Mouse (Mus musculus) MEL (cell line): ENCODE data around the gene Lin52. TPM values are rescaled to one million over a fixed set of nuclear protein-coding genes. Genes with fewer than 3 reads are reported as not detected.

Experiments used
- DNase-seq: peaks from one replicate; pipeline ENCODE4 v3.0.0; 2011; ENCODE audit warnings: low read depth, low spot score
- H3K27ac ChIP-seq: 2 replicates; pipeline ENCODE4 v1.5.1; 2012; ENCODE audit warnings: low read depth, mild to moderate bottlenecking, control low read depth, low read length, moderate library complexity; ENCODE audit not compliant: control insufficient read depth
- H3K27me3 ChIP-seq, 2 experiments: fragments of 150-350 bp in 1 of 2; sonication (generic) in 1 of 2; 2 replicates each; pipeline ENCODE4 v1.6.1; 2012; ENCODE audit warnings: low read length in 2 of 2, mild to moderate bottlenecking in 2 of 2, improper control_type of control experiment in 1 of 2, moderate library complexity in 1 of 2; ENCODE audit not compliant: insufficient read depth in 2 of 2, control insufficient read depth in 1 of 2
- H3K36me3 ChIP-seq, 2 experiments: 2 replicates each; pipeline ENCODE4 v1.6.1; 2012 to 2014; ENCODE audit warnings: low read length in 2 of 2, improper control_type of control experiment in 1 of 2, inconsistent platforms in 1 of 2, mild to moderate bottlenecking in 1 of 2; ENCODE audit not compliant: insufficient read depth in 2 of 2, control insufficient read depth in 1 of 2
- H3K4me1 ChIP-seq, 2 experiments: fragments of 150-350 bp in 1 of 2; sonication (generic) in 1 of 2; 2 replicates each; pipeline ENCODE4 v1.6.1; 2012; ENCODE audit warnings: low read length in 2 of 2, improper control_type of control experiment in 1 of 2, mild to moderate bottlenecking in 1 of 2; ENCODE audit not compliant: insufficient read depth in 2 of 2, control insufficient read depth in 1 of 2
- H3K4me3 ChIP-seq, 2 experiments: fragments of 150-350 bp in 1 of 2; sonication (generic) in 1 of 2; 2 replicates each; pipeline ENCODE4 v1.5.1; 2012; ENCODE audit warnings: low read depth in 2 of 2, low read length in 2 of 2, mild to moderate bottlenecking in 2 of 2, moderate library complexity in 2 of 2, control low read depth in 1 of 2, improper control_type of control experiment in 1 of 2; ENCODE audit not compliant: control insufficient read depth in 1 of 2, insufficient read depth in 1 of 2
- H3K79me2 ChIP-seq: 2 replicates; pipeline ENCODE4 v1.6.1; 2012; ENCODE audit warnings: mild to moderate bottlenecking, low read length, moderate library complexity; ENCODE audit not compliant: control insufficient read depth, poor library complexity, insufficient read depth
- H3K9ac ChIP-seq: 2 replicates; pipeline ENCODE4 v1.6.1; 2012; ENCODE audit warnings: low read depth, mild to moderate bottlenecking, control low read depth, low read length, moderate library complexity; ENCODE audit not compliant: control insufficient read depth, poor library complexity, severe bottlenecking
- H3K9me3 ChIP-seq: fragments of 150-350 bp; sonication (generic); replicated peaks from 2 replicates; pipeline ENCODE4 v1.6.1; 2012; ENCODE audit warnings: mild to moderate bottlenecking, low read length, improper control_type of control experiment, moderate library complexity; ENCODE audit not compliant: insufficient read depth
- CHD2 ChIP-seq: IDR thresholded peaks from 2 replicates; pipeline ENCODE4 v1.6.1; 2011; ENCODE audit warnings: low read length, improper control_type of control experiment
- CTCF ChIP-seq, 3 experiments: IDR thresholded peaks in 2 of 3; conservative IDR thresholded peaks in 1 of 3; 2 replicates each; pipeline ENCODE4 v1.5.1; 2011 to 2012; ENCODE audit warnings: low read length in 3 of 3, low read depth in 2 of 3, mild to moderate bottlenecking in 2 of 3, improper control_type of control experiment in 1 of 3, inconsistent platforms in 1 of 3, mixed read lengths in 1 of 3, moderate library complexity in 1 of 3; ENCODE audit not compliant: control insufficient read depth in 1 of 3, insufficient read depth in 1 of 3, poor library complexity in 1 of 3, severe bottlenecking in 1 of 3
- HCFC1 ChIP-seq: IDR thresholded peaks from 2 replicates; pipeline ENCODE4 v1.6.1; 2012; ENCODE audit warnings: low read depth, mild to moderate bottlenecking, inconsistent platforms, low read length, improper control_type of control experiment, moderate library complexity
- JUND ChIP-seq: IDR thresholded peaks from 2 replicates; pipeline ENCODE4 v1.6.1; 2011; ENCODE audit warnings: low read depth, mild to moderate bottlenecking, improper control_type of control experiment, low read length
- MAFK ChIP-seq: IDR thresholded peaks from 2 replicates; pipeline ENCODE4 v1.6.1; 2011; ENCODE audit warnings: low read depth, mild to moderate bottlenecking, low read length, improper control_type of control experiment, borderline replicate concordance
- MXI1 ChIP-seq: IDR thresholded peaks from 2 replicates; pipeline ENCODE4 v1.6.1; 2011; ENCODE audit warnings: mild to moderate bottlenecking, low read depth, low read length, improper control_type of control experiment
- MYC ChIP-seq: IDR thresholded peaks from 2 replicates; pipeline ENCODE4 v1.6.1; 2011; ENCODE audit warnings: low read depth, mild to moderate bottlenecking, low read length, improper control_type of control experiment, moderate library complexity
- NELFE ChIP-seq: IDR thresholded peaks from 2 replicates; pipeline ENCODE4 v1.6.1; 2011; ENCODE audit warnings: low read depth, low read length, improper control_type of control experiment
- NRF1 ChIP-seq: IDR thresholded peaks from 2 replicates; pipeline ENCODE4 v1.6.1; 2014; ENCODE audit warnings: low read depth, mild to moderate bottlenecking, inconsistent platforms, low read length, improper control_type of control experiment, moderate library complexity; ENCODE audit not compliant: poor library complexity, insufficient read depth, severe bottlenecking
- POLR2A ChIP-seq, 2 experiments: IDR thresholded peaks; 2 replicates each; pipeline ENCODE4 v1.6.1; 2011 to 2012; ENCODE audit warnings: low read length in 2 of 2, mild to moderate bottlenecking in 2 of 2, control low read depth in 1 of 2, improper control_type of control experiment in 1 of 2, low read depth in 1 of 2, moderate library complexity in 1 of 2; ENCODE audit not compliant: control insufficient read depth in 1 of 2, insufficient read depth in 1 of 2, poor library complexity in 1 of 2
- POLR2AphosphoS2 ChIP-seq: IDR thresholded peaks from 2 replicates; pipeline ENCODE4 v1.6.1; 2011; ENCODE audit warnings: low read length, improper control_type of control experiment
- POLR2AphosphoS5 ChIP-seq: IDR thresholded peaks from 2 replicates; pipeline ENCODE4 v1.6.1; 2012; ENCODE audit warnings: low read depth, borderline replicate concordance, mild to moderate bottlenecking, inconsistent platforms, low read length, moderate library complexity, mixed read lengths
- RAD21 ChIP-seq: IDR thresholded peaks from 2 replicates; pipeline ENCODE4 v1.6.1; 2011; ENCODE audit warnings: mild to moderate bottlenecking, low read depth, low read length, improper control_type of control experiment
- SMC3 ChIP-seq: IDR thresholded peaks from 2 replicates; pipeline ENCODE4 v1.6.1; 2011; ENCODE audit warnings: low read depth, low read length, improper control_type of control experiment
- TAL1 ChIP-seq: IDR thresholded peaks from 2 replicates; pipeline ENCODE4 v1.6.1; 2012; ENCODE audit warnings: mild to moderate bottlenecking, inconsistent platforms, low read length, moderate library complexity, mixed read lengths
- TCF12 ChIP-seq: IDR thresholded peaks from 2 replicates; pipeline ENCODE4 v1.6.1; 2014; ENCODE audit warnings: low read depth, mild to moderate bottlenecking, inconsistent platforms, low read length, improper control_type of control experiment, moderate library complexity
- USF2 ChIP-seq, 2 experiments: IDR thresholded peaks; 2 replicates each; pipeline ENCODE4 v1.6.1; 2011 to 2012; ENCODE audit warnings: improper control_type of control experiment in 2 of 2, low read length in 2 of 2, borderline replicate concordance in 1 of 2, inconsistent platforms in 1 of 2, low read depth in 1 of 2, mild to moderate bottlenecking in 1 of 2; ENCODE audit not compliant: insufficient read depth in 1 of 2
- ZMIZ1 ChIP-seq: IDR thresholded peaks from 2 replicates; pipeline ENCODE4 v1.6.1; 2012; ENCODE audit warnings: low read depth, mild to moderate bottlenecking, inconsistent platforms, low read length, improper control_type of control experiment, moderate library complexity
- polyA plus RNA-seq, 2 experiments: library from polyadenylated mRNA; stranded (reverse) in 1 of 2; unstranded in 1 of 2; fragments of >175 nt in 1 of 2; fragments of >200 nt in 1 of 2; gene quantifications; 2 replicates each; pipeline versions ENCODE4 v1.2.1 to v1.2.4; 2012; ENCODE audit warnings: low replicate concordance in 2 of 2, low read depth in 1 of 2; ENCODE audit not compliant: insufficient read length in 2 of 2, insufficient read depth in 1 of 2, missing spikeins in 1 of 2
- total RNA-seq: library from RNA; depleted of rRNA; stranded (reverse); fragments of 300-350 nt; gene quantifications from 2 replicates; pipeline ENCODE4 v1.2.3, GENCODE M21; 2012

The Lin52 gene
- total and polyA plus RNA-seq, 3 experiments: 6.7 to 7.7 TPM; not detected in 1

- TF ChIP-seq USF2 (IDR thresholded peaks at IDR 0.05; ENCODE audit: borderline replicate concordance in 1 of 2, insufficient read depth in 1 of 2, low read depth in 1 of 2, low read length in 2 of 2) (peak; percentile 77 to 80), NELFE (peak; percentile 60), TAL1 (no peak), POLR2AphosphoS5 (no peak; the same call in 1 of the 2 replicates)
- TF ChIP-seq, all 39 proteins: peak for 17
Measured at GRCm38 (mm10) chr12:84450718-84451646, at the start of gene Lin52, which contains the start of gene Aldh6a1 (continued).

GRCm38 (mm10) chr12:84402923-84403322, 48.3 kb upstream of the Lin52 start:
- DNase-seq: no peak
- TF ChIP-seq MYC (no peak), TAL1 (no peak), POLR2AphosphoS2 (no peak)
- TF ChIP-seq, all 39 proteins: peak for 0
- peaks cover 0 to 24% of the 10 kb centered on the region in 2 experiments; a peak in 3 of 4 replicates for H3K36me3 ChIP-seq
- H3K27me3 ChIP-seq: no peaks in the 10 kb centered on the region
- H3K27ac ChIP-seq: no peak overlapping the region
- H3K9me3 ChIP-seq: no peaks in the 10 kb centered on the region
- no peaks in the 10 kb centered on the region for H3K79me2 ChIP-seq
- no peak overlapping the region for H3K9ac ChIP-seq
- H3K4me3 ChIP-seq: no peak overlapping the region
- H3K4me1 ChIP-seq: peaks cover 15 to 19% of the 10 kb centered on the region in 2 experiments

DNA sequence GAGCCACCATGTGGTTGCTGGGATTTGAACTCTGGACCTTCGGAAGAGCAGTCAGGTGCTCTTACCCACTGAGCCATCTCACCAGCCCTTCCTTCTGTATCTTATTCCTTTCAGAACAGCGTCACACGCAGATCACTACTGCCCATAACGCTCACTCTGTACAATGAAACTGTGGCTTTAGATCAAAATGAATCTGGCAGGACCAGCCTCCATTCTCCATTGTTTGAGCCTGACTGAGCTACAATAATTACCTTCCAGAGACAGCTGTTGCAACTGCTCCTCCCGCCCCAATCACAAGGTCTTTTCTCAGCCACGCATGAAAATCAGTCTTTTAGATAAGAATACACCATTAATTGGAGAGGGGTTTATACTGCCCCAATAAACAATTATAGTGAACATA, 46.7 kb upstream of the Lin52 start:
- TF ChIP-seq CHD2 (no peak), TCF12 (no peak), MAFK (no peak)
- no peak overlapping the region for H3K9ac ChIP-seq
- H3K4me1 ChIP-seq: peaks cover 14 to 20% of the 10 kb centered on the region in 2 experiments
- H3K9me3 ChIP-seq: no peaks in the 10 kb centered on the region
- no peak for DNase-seq
- no peaks in the 10 kb centered on the region for H3K27me3 ChIP-seq
- no peaks in the 10 kb centered on the region; the same call in 1 of the 2 replicates for H3K79me2 ChIP-seq
- H3K4me3 ChIP-seq: no peak overlapping the region
- peaks cover 0 to 21% of the 10 kb centered on the region in 2 experiments; a peak in 3 of 4 replicates for H3K36me3 ChIP-seq
- no peak overlapping the region for H3K27ac ChIP-seq

DNA sequence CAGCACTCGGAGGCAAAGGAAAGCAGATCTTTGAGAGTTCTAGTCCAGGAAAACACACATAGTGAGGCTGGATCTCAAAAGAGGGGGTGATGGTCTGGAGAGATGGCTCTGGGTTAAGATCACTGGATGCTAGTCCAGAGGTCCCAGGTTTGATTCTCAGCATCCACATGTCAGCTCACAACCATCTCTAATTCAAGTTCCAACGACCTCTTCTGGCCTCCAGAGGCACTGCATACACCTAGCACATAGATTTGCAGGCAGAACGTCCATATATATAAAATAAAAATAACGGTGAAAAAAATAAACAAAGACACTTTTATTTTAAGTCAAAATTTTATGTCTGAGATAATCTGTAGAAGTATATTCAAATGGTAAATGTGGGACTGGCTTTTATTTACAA, 44.0 kb upstream of the Lin52 start:
- Histone ChIP-seq H3K36me3 (peaks cover 0 to 8% of the 10 kb centered on the region in 2 experiments; a peak in 3 of 4 replicates), H3K27me3 (no peaks in the 10 kb centered on the region), H3K4me1 (peaks cover 4 to 8% of the 10 kb centered on the region in 2 experiments; a peak in 3 of 4 replicates), H3K4me3 (peak overlapping the region in 1 of 2 experiments; percentile 94; a peak in 2 of 4 replicates), H3K9me3 (no peaks in the 10 kb centered on the region), H3K27ac (no peak overlapping the region), H3K9ac (no peak overlapping the region), H3K79me2 (no peaks in the 10 kb centered on the region; the same call in 1 of the 2 replicates)
- DNase-seq: peak; percentile 52
- TF ChIP-seq SMC3 (peak; percentile 21; the same call in 1 of the 2 replicates), NRF1 (no peak), MXI1 (no peak), JUND (no peak), HCFC1 (no peak), POLR2A (IDR thresholded peaks at IDR 0.05; ENCODE audit: control insufficient read depth in 1 of 2, insufficient read depth in 1 of 2, low read depth in 1 of 2, low read length in 2 of 2, poor library complexity in 1 of 2) (no peak), RAD21 (peak; percentile 9), TCF12 (no peak), MYC (no peak), ZMIZ1 (no peak), CTCF (IDR thresholded peaks at IDR 0.05 in 2 of 3, conservative IDR thresholded peaks at IDR 0.05 in 1 of 3; ENCODE audit: control insufficient read depth in 1 of 3, insufficient read depth in 1 of 3, low read depth in 2 of 3, low read length in 3 of 3, poor library complexity in 1 of 3, severe bottlenecking in 1 of 3) (peak in 2 of 3 experiments; percentile 22 to 32; a peak in 2 of 6 replicates)
